ENCODE assay signal across 13 mouse cellular contexts in the genomic region with DNA sequence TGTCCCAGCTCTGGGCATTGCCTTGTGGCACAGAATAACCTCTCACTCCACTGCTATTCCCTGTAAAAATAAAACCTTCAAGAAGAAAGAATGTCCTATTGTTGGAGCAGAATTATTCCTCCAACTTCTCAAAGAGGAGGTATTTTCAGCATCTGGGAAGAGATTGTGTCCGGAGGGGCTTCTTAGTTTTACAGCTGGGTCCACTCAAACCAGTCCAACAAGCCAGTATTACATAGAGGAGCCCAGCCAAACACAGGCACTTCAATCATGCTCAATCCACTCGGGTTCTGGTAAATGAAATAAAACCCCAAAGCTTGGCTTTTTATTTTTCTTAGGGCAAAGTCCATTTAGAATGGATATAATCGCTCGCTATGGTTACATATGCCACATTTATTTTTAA.
"Had no signal": no experiment of that assay in that cellular context is flagged by ENCODE, and none has a peak within 500 bp of the region (broad histone marks: within the 10 kb centered on the region; RNA-seq: fewer than 3 reads in every experiment).

No protein-coding gene starts in this region.

- DNase-seq: kidney, postnatal 10 days; kidney, postnatal 36 days; left cerebral cortex, postnatal 4 days; liver; lung, adult 18-20 months; thymus, adult 18-20 months; thymus, postnatal 36 days had no signal

- H3K9ac ChIP-seq: limb, embryonic 13.5 days; liver, embryonic 12.5 days; liver, embryonic 15.5 days; midbrain, embryonic 13.5 days had no signal

- H3K27me3 ChIP-seq: limb, embryonic 13.5 days; liver, embryonic 12.5 days; liver, embryonic 15.5 days; midbrain, embryonic 13.5 days had no signal

- H3K36me3 ChIP-seq: limb, embryonic 13.5 days; liver, embryonic 12.5 days; liver, embryonic 15.5 days; midbrain, embryonic 13.5 days had no signal

- H3K4me2 ChIP-seq: limb, embryonic 13.5 days; liver, embryonic 12.5 days; liver, embryonic 15.5 days; midbrain, embryonic 13.5 days had no signal

- H3K27ac ChIP-seq: limb, embryonic 13.5 days; liver, embryonic 12.5 days; liver, embryonic 15.5 days; macrophage; midbrain, embryonic 13.5 days had no signal

- H3K4me3 ChIP-seq: limb, embryonic 13.5 days; liver, embryonic 12.5 days; liver, embryonic 15.5 days; midbrain, embryonic 13.5 days had no signal

- ATAC-seq: liver, embryonic 12.5 days; midbrain, embryonic 13.5 days; midbrain, embryonic 16.5 days had no signal

- H3K4me1 ChIP-seq: liver, embryonic 12.5 days; liver, embryonic 15.5 days had no signal

- H3K9me3 ChIP-seq: limb, embryonic 13.5 days; liver, embryonic 12.5 days; liver, embryonic 15.5 days; midbrain, embryonic 13.5 days had no signal
